Mouse (Mus musculus): ENCODE measurements around the gene BC025920.
A peak's percentile ranks its signal among the peaks of the same experiment; 100 is the strongest.

Gene BC025920

DNA sequence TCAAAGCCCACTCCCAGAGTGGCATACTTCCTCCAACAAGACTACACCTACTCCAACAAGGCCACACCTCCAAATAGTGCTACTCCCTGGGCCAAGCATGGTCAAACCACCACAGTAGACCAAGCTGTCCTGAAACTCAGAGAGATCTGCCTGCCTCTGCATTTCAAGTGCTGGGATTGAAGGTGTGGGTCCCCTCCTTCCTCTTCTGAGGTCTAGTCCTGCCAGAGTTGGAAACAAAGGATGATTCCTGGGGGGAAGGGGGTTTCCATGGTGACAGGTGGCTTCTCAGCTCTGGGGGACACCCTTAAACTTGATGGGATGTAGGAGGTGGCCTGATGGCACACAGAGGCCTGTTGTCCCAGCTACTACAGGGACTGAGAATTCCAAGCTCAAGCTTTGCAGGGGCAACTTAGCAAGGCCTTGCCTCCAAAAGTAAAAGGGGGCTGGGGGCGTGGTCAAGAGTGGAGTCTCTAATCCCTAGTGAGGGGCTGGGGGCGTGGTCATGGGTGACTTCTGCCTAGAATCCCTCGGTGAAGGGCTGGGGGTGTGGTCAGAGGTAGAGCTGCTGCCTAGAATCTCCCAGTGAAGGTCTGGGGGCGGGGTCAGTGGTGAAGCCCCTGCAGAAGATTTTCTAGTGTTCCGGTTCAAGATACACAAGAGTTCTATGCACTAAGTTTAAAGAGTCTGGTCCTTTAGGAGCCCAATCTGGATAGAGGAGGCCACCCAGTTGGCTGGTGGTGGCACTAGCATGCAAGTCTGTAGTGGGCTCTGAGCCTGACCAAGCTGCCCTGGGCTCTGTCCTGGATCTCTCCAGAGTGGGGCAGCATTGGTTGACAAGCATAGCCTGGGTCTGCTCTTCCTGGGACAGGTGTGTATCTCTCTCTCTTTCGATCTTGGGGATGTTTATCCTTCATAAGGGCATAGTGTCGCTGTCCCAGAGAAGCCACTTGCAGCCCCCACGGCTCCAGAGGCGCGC, 31.7 kb upstream of the BC025920 start, which contains the start of gene Tle2:
TSS of gene Tle2 (plus strand) at position 481 of the 976 bp plus-strand sequence.
- no peak for DNase-seq (ENCODE audit: inconsistent ontology term)

DNA sequence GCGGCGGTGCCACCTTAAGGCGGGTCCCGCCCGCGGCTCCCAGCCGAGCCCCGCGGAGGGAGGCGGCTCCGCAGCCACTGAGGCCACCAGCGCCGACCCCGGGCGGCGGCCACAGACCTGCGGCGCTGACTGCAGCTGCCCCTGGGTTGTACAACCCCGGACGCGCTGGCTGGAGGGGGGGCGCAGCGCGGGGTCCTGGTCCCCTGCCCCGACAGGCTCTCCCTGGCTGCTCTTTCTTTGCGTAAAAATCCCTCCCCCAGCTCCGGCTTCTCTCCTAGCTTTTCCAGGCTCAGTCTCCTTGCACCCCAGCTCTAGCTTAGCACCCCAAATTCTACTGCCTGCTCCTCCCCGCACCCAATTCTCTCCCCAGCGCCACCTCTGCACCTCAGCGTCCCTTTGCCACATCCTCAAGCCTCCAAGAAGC, 30.9 kb upstream of the BC025920 start:
- peak; percentile 52 for DNase-seq (ENCODE audit: inconsistent ontology term)

DNA sequence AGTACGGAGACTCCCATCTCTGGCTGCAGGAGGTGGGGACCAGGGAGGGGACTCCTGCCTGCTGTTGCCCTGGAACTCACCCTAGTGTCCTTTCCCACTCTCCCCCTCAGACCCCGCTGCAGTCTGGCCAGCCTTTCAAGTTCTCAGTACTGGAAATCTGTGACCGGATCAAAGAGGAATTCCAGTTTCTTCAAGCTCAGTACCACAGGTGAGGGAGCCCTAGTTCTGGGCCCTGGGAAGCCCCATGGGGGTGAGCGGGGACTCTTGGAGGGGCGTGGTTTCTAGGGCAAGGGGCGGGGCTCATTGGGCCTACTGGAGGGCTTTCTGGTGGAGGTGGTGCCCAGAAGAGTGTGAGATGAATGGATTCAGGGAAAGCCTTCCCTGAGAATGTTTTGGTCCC, 30.4 kb upstream of the BC025920 start:
- DNase-seq (ENCODE audit: inconsistent ontology term), result no peak

- no peak for DNase-seq (ENCODE audit: inconsistent ontology term)
Observed at GRCm38 (mm10) chr10:81579967-81580366, 26.1 kb upstream of the BC025920 start.

DNA sequence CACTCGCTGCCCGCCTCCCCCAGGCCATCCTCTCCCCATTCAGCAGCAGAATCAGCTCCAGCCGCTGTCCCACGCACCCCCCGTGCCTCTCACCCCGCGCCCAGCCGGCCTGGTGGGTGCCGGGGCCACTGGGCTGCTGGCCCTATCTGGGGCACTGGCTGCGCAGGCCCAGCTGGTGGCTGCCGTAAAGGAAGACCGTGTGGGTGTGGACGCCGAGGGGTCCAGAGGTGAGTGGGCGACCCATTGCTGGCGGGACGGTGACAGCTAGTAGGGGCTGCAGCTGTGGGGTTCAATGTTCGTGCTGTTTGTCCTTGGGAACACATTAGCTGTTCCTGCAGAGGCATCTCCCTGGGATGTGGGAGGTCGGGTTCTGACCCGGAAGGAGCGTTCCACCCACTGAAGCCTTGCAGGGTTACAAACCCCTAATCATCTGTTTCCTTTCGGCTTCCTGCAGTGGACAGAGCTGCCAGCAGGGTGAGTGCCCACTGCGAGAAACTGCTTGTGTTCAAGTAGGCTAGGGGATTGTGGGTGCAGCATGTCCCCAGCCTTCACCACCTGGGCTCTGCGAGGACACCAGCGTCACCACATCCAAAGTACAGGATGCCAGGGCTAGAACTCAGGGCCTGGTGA, 25.5 kb upstream of the BC025920 start:
- no peak for DNase-seq (ENCODE audit: inconsistent ontology term)

DNA sequence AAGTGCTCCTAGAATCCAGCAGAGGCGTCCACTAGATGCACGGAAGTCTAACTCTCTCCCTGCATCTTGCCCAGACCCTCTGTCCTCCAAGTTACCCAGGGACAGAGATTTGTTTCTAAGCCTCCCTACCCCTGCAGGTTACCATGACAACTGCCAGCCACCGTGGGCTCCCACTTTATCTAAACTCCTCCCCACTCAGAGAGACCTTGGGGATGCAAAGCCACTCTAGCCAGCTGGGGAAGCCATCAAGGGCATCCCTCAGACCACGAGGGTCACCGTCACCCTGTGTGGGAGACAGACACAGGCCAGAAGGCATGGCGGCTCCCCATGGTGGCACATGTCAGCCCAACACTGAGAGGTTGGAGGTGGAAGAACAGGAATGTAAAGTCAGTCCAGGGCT, 22.7 kb upstream of the BC025920 start:
- no peak for DNase-seq (ENCODE audit: inconsistent ontology term)

DNA sequence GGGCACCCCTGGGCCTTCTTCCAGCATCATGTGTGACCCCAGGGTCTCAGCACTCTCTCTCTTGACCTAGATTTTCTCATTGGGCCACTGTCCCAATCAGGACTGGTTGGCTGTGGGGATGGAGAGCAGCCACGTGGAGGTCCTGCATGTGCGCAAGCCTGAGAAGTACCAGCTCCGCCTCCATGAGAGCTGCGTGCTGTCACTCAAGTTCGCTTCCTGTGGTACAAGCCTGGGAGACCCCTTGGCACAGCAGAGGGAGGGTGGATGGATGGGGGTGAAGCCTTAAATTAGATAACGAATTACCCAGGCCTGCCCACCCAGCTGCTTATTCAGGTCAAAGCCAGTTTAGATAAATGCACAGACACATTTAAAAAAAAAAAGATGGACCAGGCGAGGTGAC, 17.3 kb upstream of the BC025920 start:
- no peak for DNase-seq (ENCODE audit: inconsistent ontology term)

GRCm38 (mm10) chr10:81591846-81592245, 14.2 kb upstream of the BC025920 start:
- no peak for DNase-seq (ENCODE audit: inconsistent ontology term)

- DNase-seq (ENCODE audit: inconsistent ontology term), result no peak
Observed at GRCm38 (mm10) chr10:81592631-81593030, 13.4 kb upstream of the BC025920 start.

- DNase-seq (ENCODE audit: inconsistent ontology term), result no peak
Observed at GRCm38 (mm10) chr10:81593223-81593622, 12.8 kb upstream of the BC025920 start.

DNA sequence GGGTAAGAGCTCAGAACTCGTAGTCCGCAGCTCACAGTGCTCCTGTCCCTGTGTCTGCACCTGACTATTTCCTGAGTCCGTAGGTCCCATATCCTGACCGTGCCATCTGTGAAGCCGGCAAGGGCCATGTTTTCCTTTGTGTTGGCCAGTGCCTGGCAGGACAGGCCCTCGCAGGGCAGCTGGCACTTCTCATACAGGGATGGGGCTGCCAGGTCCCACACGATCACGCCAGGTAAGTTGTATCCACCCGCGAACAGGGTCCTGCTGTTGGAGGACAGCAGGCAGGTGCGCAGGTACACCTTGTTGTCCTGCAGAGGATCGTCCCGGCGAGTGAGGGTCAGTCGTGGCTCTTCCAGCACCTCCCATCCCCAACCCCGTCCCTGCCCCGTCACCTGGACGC, 12.1 kb upstream of the BC025920 start:
- no peak for DNase-seq (ENCODE audit: inconsistent ontology term)

DNA sequence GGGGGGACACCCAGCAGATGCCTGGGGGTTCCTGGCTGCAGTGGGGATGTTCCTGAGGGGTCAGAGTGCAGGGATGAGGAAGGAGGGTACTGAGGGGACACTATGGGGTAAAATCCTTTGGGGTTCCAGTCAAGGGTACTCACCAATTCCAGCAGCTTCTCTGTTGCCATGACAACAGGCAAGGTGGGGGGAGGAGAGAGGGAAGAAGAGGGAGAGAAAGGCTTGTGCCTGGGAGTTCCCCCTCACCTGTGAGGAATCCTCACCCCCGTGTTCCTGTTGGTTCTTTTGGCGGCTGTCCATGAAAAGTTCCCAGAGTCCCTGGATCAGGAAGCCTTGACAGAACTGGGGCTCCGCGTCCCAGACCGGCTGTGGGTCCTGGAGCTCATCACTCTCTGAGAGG, 10.5 kb upstream of the BC025920 start:
- DNase-seq (ENCODE audit: inconsistent ontology term), result no peak

DNA sequence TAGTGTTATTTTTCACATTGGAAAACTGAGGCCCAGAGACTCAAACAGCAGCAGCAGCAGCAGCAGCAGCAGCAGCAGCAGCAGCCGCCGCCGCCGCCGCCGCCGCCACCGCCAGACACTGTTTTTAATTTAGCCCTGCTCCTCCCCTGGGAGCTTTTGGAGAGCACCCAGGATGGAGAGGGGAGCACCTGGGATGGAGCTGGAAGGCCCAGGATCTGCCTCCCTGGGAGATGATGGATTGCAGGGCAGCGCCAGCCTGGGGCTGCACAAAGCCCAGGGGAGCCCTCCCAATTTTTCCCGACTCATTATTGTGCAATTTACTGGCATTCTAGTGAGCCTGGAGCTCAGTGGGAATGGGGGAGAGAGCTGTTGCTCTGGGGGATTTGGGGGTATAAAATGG, 9.5 kb upstream of the BC025920 start:
- peak; percentile 24 for DNase-seq (ENCODE audit: inconsistent ontology term)

DNA sequence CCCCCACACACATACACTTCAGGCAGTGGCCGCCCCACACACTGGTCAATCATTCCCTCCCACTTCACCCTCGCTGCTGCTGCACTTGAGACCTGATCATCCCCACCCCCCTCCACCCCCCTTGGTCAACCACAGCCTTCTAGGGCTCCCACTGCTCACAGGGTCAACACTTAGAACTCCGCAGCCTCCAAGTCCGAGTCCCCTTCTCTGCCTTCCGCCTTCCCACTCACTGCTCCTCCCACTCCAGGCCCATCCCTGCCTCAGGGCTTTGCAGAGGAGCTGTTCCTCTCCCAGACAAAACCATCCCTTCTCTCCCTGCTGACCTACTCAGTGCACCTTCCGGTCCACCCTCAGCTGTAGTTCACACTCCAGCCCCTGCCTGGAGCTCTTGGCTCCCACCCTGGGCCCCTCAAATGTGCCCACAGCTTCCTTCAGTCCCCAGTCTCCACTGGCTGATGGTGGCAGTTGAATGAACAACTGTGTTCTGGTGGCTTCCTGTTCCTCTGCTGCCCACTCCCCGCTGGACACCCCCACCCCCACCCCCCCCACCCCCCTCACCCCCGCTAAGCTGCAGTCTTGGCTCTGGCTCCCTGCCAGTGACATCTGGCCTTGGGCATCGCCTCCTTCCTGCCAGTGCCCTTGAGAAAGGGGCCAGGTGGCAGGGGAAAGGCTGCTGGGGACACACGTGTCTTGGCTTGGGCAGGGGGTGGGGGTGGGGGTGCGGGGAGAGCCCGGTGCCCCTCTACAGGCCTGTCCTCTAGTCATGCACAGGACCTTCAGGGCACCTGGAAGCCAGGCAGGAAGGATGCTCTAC, 8.7 kb upstream of the BC025920 start:
- DNase-seq (ENCODE audit: inconsistent ontology term), result peak; percentile 45

DNA sequence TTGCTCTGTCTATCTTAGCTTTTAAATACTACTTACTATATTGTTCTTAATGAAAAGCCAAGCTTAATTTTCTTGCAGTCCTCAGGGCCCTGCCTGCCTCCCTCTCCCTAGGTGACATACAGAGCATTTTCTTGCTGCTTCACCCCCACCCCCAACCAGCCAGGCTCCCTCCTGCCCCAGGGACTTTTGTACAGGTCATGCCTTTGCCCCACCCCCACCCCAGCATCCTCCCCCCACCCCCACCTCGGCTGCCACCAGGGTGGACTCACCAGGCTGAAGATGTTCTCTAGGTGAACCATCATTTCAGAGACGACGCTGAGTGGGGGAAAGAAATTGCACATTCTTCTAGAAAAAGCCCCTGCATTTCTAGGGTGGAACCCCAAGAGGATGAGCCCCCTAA, 7.7 kb upstream of the BC025920 start:
- DNase-seq (ENCODE audit: inconsistent ontology term), result no peak

- DNase-seq (ENCODE audit: inconsistent ontology term), result no peak
Observed at GRCm38 (mm10) chr10:81598871-81599270, 7.2 kb upstream of the BC025920 start.

- no peak for DNase-seq (ENCODE audit: inconsistent ontology term)
Observed at GRCm38 (mm10) chr10:81599630-81600029, 6.4 kb upstream of the BC025920 start.

DNA sequence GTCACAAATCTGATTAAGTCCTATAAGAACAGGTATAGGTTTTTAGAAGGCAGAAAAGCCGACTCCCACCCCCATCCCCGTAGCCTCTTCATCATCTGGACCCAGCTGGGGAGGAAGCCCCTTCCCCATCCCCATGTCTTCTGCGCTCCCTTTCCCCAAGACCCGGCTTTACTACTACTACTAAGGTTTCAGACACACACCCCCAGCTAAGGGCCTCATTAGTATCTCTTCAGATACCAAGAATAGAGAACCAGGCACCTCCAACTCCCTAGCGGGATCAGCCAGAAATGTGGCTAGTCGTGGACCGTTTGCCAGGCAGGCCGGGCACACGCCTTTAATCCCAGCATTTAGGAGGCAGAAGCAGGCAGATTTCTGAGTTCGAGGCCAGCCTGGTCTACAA, 6.0 kb upstream of the BC025920 start:
- no peak for DNase-seq (ENCODE audit: inconsistent ontology term)

GRCm38 (mm10) chr10:81600738-81601203, 5.3 kb upstream of the BC025920 start, which contains the start of gene Tle6:
TSS of gene Tle6 (minus strand) at chr10:81601073.
- peak; percentile 96 for DNase-seq (ENCODE audit: inconsistent ontology term)

DNA sequence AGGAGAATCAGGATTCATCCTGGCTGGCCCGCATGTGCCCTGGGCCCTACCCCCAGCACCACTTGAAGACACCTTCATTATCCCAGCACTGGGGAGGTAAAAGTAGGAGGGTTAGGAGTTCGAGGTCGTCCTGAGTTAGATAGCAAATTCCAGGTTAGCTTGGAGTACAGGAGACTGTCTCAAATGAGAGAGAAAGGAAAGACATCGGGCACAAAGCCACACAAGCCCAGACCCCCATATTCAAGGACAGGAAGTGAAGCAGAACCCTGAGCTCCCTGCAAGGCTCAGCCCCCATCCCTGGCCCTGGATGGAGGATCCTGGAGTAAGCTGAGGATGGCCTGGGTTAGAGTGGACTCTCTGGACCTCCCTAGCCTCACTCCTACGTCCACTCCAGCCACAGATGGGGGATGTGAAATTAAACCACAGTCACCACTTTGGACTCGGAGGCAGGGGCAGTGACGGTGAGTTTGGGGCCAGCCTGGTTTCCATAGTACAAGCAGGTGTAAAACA, 4.6 kb upstream of the BC025920 start:
- DNase-seq (ENCODE audit: inconsistent ontology term), result no peak

DNA sequence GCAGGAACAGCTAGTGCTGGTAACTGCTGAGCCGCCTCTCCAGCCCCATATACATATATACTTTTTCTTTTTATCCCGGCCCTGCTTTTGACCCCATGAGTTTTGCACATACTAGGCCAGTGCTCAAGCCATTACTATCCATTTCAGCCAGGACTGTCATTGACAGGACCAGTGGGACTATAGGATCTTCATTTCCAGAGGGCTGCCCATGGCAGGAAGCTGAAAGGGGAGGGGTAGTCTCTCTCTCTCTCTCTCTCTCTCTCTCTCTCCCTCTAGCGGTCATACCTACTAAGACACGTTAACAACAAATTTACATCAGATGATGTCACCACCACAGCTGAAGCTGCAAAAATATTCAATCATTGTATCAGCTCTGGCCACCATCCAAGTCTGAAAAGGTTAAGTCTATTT, 3.3 kb upstream of the BC025920 start:
- DNase-seq (ENCODE audit: inconsistent ontology term), result peak; percentile 63
